Comparison of ENCODE assay signal across 8 mouse cellular contexts in the genomic region with DNA sequence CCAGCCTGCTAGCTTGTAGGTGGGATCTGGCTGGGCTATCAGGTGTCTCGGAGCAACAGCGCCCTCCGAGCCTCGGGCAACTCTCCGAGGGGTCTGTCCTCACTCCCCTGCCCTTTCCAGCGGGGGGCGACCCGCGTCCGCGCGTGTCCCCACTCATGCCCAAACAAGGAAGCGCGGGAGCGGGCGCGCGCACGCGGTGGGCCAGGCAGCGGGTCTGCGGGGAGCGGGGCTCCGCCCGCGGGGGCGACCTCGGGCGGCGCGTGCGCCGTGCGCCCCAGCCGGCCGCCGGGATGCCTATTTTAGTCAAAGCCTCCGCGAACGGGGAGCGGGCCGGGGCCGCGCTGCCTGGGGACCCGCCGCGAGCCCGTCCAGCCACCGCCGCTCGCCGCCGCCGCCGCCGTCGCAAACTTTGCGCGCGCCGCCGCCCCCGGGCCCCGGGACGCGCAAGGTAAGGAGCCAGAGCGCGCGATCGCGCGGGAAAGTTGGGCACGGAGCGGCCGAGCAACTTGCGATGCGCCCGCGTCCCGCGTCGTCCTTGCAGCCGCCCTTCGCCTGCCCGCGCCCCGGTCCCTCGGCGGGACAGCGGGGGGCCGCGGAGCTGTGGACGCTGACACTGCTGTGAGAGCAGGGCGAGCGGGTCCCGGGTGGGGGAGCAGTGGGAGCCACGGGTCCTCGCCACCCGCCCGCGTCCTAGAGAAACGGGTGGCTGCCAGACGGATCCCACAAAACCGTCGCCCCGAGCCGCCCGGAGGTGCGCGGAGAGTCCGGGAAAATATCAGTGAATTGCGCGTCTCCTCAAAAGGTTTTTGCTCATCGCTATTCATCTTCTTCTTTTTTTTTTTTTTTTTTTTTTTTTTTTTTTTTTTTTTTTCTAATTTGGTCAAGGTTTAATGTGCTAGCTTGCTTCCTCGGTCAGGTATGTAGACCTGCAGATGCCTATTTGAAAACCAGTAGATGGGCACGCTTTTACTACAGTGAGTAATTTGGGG. TPM values are rescaled to one million over a fixed set of nuclear protein-coding genes. Genes with fewer than 3 reads are reported as not detected.
DNase-seq lines count a peak whose midpoint lies in the region; ATAC-seq lines count a peak whose summit lies in the region.

A gene (plus strand): TSS at position 339 of the 989 bp plus-strand sequence.

- peak; percentile 5 for DNase-seq in lung, postnatal 10 days
- no peak for DNase-seq in lung, postnatal 25 days (ENCODE audit: low spot score)
- DNase-seq in embryonic facial prominence, embryonic 14.5 days (ENCODE audit: low spot score), result peak; percentile 66
- DNase-seq in layer of hippocampus, postnatal 10 days (ENCODE audit: low spot score in 2 of 2), result peak; percentile 38 to 59

- no peak within 1 kb of the TSS for H3K27ac ChIP-seq in embryonic facial prominence, embryonic 14.5 days (replicated peaks; ENCODE audit: low read depth, low read length)
- peak within 1 kb of the TSS; percentile 93 for H3K27ac ChIP-seq in heart, embryonic 12.5 days (ENCODE audit: poor library complexity, severe bottlenecking)
- no peak within 1 kb of the TSS for H3K27ac ChIP-seq in midbrain, embryonic 13.5 days
- H3K27ac ChIP-seq in stomach, embryonic 14.5 days (ENCODE audit: low read length), result no peak within 1 kb of the TSS

- peak within 1 kb of the TSS; percentile 74 for H3K9ac ChIP-seq in embryonic facial prominence, embryonic 14.5 days (ENCODE audit: low read depth, low read length)
- peak within 1 kb of the TSS; percentile 94 for H3K9ac ChIP-seq in heart, embryonic 12.5 days
- H3K9ac ChIP-seq in midbrain, embryonic 13.5 days (replicated peaks), result peak within 1 kb of the TSS; percentile 57
- peak within 1 kb of the TSS; percentile 53 for H3K9ac ChIP-seq in stomach, embryonic 14.5 days (replicated peaks; ENCODE audit: low read depth, low read length)

- peak; percentile 78 for ATAC-seq in embryonic facial prominence, embryonic 14.5 days (ENCODE audit: low read depth)
- peak; percentile 88 for ATAC-seq in heart, embryonic 12.5 days (ENCODE audit: insufficient number of reproducible peaks, low FRiP score)
- ATAC-seq in midbrain, embryonic 13.5 days, result peak; percentile 85
- ATAC-seq in stomach, embryonic 14.5 days (ENCODE audit: insufficient number of reproducible peaks, insufficient read depth, low FRiP score, low read depth), result peak; percentile 87
- no peak for ATAC-seq in megakaryocyte-erythroid progenitor cell, adult 5-6 weeks (replicated peaks; ENCODE audit: low FRiP score, low TSS enrichment, poor library complexity, severe bottlenecking)

- peak within 1 kb of the TSS; percentile 70 for H3K4me3 ChIP-seq in embryonic facial prominence, embryonic 14.5 days (ENCODE audit: low read depth, low read length)
- peak within 1 kb of the TSS; percentile 87 for H3K4me3 ChIP-seq in heart, embryonic 12.5 days
- H3K4me3 ChIP-seq in midbrain, embryonic 13.5 days (replicated peaks), result peak within 1 kb of the TSS; percentile 72
- H3K4me3 ChIP-seq in stomach, embryonic 14.5 days (ENCODE audit: low read depth, low read length), result peak within 1 kb of the TSS; percentile 59

- H3K4me1 ChIP-seq in embryonic facial prominence, embryonic 14.5 days (ENCODE audit: control insufficient read depth, insufficient read depth, low read length), result no peaks in the 10 kb centered on the region
- H3K4me1 ChIP-seq in heart, embryonic 12.5 days (replicated peaks), result peaks cover 20% of the 10 kb centered on the region
- peaks cover 8% of the 10 kb centered on the region; the same call in 1 of the 2 replicates for H3K4me1 ChIP-seq in midbrain, embryonic 13.5 days (replicated peaks)
- no peaks in the 10 kb centered on the region for H3K4me1 ChIP-seq in stomach, embryonic 14.5 days (ENCODE audit: control insufficient read depth, insufficient read depth, low read length)

- no peaks in the 10 kb centered on the region for H3K9me3 ChIP-seq in embryonic facial prominence, embryonic 14.5 days (ENCODE audit: control insufficient read depth, low read length)
- no peaks in the 10 kb centered on the region for H3K9me3 ChIP-seq in heart, embryonic 12.5 days (replicated peaks)
- no peaks in the 10 kb centered on the region for H3K9me3 ChIP-seq in midbrain, embryonic 13.5 days
- H3K9me3 ChIP-seq in stomach, embryonic 14.5 days (ENCODE audit: control insufficient read depth, low read depth, low read length), result no peaks in the 10 kb centered on the region

- peak within 1 kb of the TSS; percentile 96 for H3K4me2 ChIP-seq in embryonic facial prominence, embryonic 14.5 days (ENCODE audit: low read depth, low read length)
- peak within 1 kb of the TSS; percentile 69 for H3K4me2 ChIP-seq in heart, embryonic 12.5 days
- peak within 1 kb of the TSS; percentile 88 for H3K4me2 ChIP-seq in midbrain, embryonic 13.5 days (replicated peaks)
- H3K4me2 ChIP-seq in stomach, embryonic 14.5 days (replicated peaks; ENCODE audit: low read depth, low read length), result peak within 1 kb of the TSS; percentile 90

- H3K27me3 ChIP-seq in embryonic facial prominence, embryonic 14.5 days (replicated peaks; ENCODE audit: control insufficient read depth, insufficient read depth, low read length), result peaks cover 30% of the 10 kb centered on the region
- H3K27me3 ChIP-seq in heart, embryonic 12.5 days (replicated peaks), result no peaks in the 10 kb centered on the region
- H3K27me3 ChIP-seq in midbrain, embryonic 13.5 days, result peaks cover 41% of the 10 kb centered on the region
- H3K27me3 ChIP-seq in stomach, embryonic 14.5 days (ENCODE audit: control insufficient read depth, insufficient read depth, low read length), result 0 out of 2 replicates have a peak, but pooled peaks cover 7% of the 10 kb centered on the region

- 5% methylated on average over 54 of the region's 116 CpGs for WGBS in embryonic facial prominence, embryonic 14.5 days
- WGBS in heart, embryonic 12.5 days, result under 1% methylated on average over 116 of the region's 116 CpGs
- whole genome bisulfite sequencing in midbrain, embryonic 13.5 days, result 1% methylated on average over 88 of the region's 116 CpGs
- WGBS in stomach, embryonic 14.5 days, result 1% methylated on average over 107 of the region's 116 CpGs

- no peaks in the 10 kb centered on the region for H3K36me3 ChIP-seq in embryonic facial prominence, embryonic 14.5 days (ENCODE audit: control insufficient read depth, insufficient read depth, low read length)
- H3K36me3 ChIP-seq in heart, embryonic 12.5 days, result peaks cover 14% of the 10 kb centered on the region
- H3K36me3 ChIP-seq in midbrain, embryonic 13.5 days, result no peaks in the 10 kb centered on the region
- H3K36me3 ChIP-seq in stomach, embryonic 14.5 days (ENCODE audit: control insufficient read depth, insufficient read depth, low read length), result no peaks in the 10 kb centered on the region

RNA-seq across cellular contexts. Expression of the gene that starts here (rescaled TPM):
- polyA plus RNA-seq in embryonic facial prominence, embryonic 14.5 days (2014; fragmentation: Nextera tagmentation; extraction: Ambion mirVana), result 3.8 and 5.7 TPM in 2 replicates
- 65.6 and 66.4 TPM in 2 replicates for polyA plus RNA-seq in heart, embryonic 12.5 days (2016; fragmentation: Nextera tagmentation; extraction: Ambion mirVana)
- 1 to 10 TPM; 4.6 to 5.2 TPM for total RNA-seq in layer of hippocampus, postnatal 10 days (2021)
- polyA plus RNA-seq in midbrain, embryonic 13.5 days (2015; fragmentation: Nextera tagmentation; extraction: Ambion mirVana), result 0.90 and 1.3 TPM in 2 replicates
- polyA plus RNA-seq in stomach, embryonic 14.5 days (2014; fragmentation: Nextera tagmentation; extraction: Ambion mirVana), result 6.0 and 7.4 TPM in 2 replicates
- not detected in 2 replicates for total RNA-seq in megakaryocyte-erythroid progenitor cell, adult 5-6 weeks (2014; fragmentation: Nextera tagmentation)
- total RNA-seq in megakaryocyte-erythroid progenitor cell, adult 5-6 weeks (2017), result not detected in 2 replicates

Comparison
In these comparisons a context has a peak if more than half of its experiments do, and no peak if none do; other contexts are left out.
1. RNA of the gene that starts here (total RNA-seq): 4.6 to 5.2 TPM in layer of hippocampus, postnatal 10 days; not detected in megakaryocyte-erythroid progenitor cell, adult 5-6 weeks; every median in the first group is over 4 times any median in the second.
2. Peak in every context shown above with its lines, with median percentiles within 50 percentile points of each other: H3K4me2 ChIP-seq, H3K4me3 ChIP-seq and H3K9ac ChIP-seq.